Mouse (Mus musculus): ENCODE results near the gene Ginm1. TPM values are rescaled to one million over a fixed set of nuclear protein-coding genes. Genes with fewer than 3 reads are reported as not detected.
A peak's percentile ranks its signal among the peaks of the same experiment; 100 is the strongest.
"Not testable (repeated sequence)": the region's sequence is repeated elsewhere in the genome, so short reads cannot be mapped to it uniquely, and the experiment has no call there.

Gene Ginm1
- total RNA-seq, 1 experiment from 2014 or later, result 91.1 TPM

DNA sequence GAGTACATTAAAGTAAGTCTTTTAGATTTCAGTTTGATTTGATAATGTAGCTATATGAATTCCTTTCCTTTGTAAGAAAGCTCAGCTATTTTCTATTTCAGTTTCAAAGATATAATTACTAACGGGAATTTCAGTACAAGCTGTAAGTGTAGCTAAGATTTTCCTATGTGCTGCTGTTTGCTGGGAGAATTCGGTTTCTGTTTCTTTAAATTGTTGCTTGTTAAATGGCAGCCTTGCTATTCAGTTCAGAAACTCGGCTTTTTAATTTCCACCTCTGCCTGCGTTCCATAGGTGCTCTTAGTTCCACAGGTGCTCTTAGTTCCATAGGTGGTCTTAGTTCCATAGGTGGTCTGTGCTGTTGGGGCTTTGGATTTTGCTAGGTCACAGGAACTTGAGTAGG lies 26.5 kb upstream of the Ginm1 start:
- no peak for ATAC-seq (replicated peaks; ENCODE audit: insufficient number of reproducible peaks, low FRiP score, low TSS enrichment, poor library complexity, severe bottlenecking)

- ATAC-seq (replicated peaks; ENCODE audit: insufficient number of reproducible peaks, low FRiP score, low TSS enrichment, poor library complexity, severe bottlenecking), result no peak
Observed at GRCm38 (mm10) chr10:7818676-7819075, 26.1 kb upstream of the Ginm1 start.

DNA sequence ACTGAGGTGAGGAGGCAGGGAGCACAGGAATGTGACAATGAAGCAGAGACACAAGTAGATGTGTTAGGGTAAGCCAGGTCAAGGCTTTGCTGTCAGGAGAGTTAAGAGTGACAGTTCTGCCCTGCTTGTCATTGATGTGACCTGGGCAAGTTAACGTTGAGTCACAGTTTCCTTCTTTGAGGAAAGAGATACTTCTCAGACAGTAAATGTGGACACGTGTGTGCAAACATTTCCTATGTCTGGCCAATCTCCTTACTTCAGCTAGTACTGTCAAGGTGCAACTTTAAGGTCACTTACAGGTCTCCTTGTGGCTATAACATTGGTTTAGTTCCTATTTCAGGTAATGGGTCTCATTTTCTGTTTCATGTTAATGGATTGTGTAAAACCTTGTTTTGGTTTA lies 23.9 kb upstream of the Ginm1 start:
- ATAC-seq (replicated peaks; ENCODE audit: insufficient number of reproducible peaks, low FRiP score, low TSS enrichment, poor library complexity, severe bottlenecking), result no peak

- peak; percentile 76 for ATAC-seq (replicated peaks; ENCODE audit: insufficient number of reproducible peaks, low FRiP score, low TSS enrichment, poor library complexity, severe bottlenecking)
Observed at GRCm38 (mm10) chr10:7809937-7810336, 17.3 kb upstream of the Ginm1 start.

GRCm38 (mm10) chr10:7802519-7803140 lies 10.0 kb upstream of the Ginm1 start:
- ATAC-seq (replicated peaks; ENCODE audit: insufficient number of reproducible peaks, low FRiP score, low TSS enrichment, poor library complexity, severe bottlenecking), result no peak

- ATAC-seq (replicated peaks; ENCODE audit: insufficient number of reproducible peaks, low FRiP score, low TSS enrichment, poor library complexity, severe bottlenecking), result no peak
Observed at GRCm38 (mm10) chr10:7801258-7801657, 8.6 kb upstream of the Ginm1 start.

GRCm38 (mm10) chr10:7792254-7792750 lies 322 bp downstream of the Ginm1 start:
- no peak for ATAC-seq (replicated peaks; ENCODE audit: insufficient number of reproducible peaks, low FRiP score, low TSS enrichment, poor library complexity, severe bottlenecking)

GRCm38 (mm10) chr10:7787319-7787718 lies 5.3 kb downstream of the Ginm1 start:
- no peak for ATAC-seq (replicated peaks; ENCODE audit: insufficient number of reproducible peaks, low FRiP score, low TSS enrichment, poor library complexity, severe bottlenecking)

- ATAC-seq (replicated peaks; ENCODE audit: insufficient number of reproducible peaks, low FRiP score, low TSS enrichment, poor library complexity, severe bottlenecking), result no peak
Observed at GRCm38 (mm10) chr10:7781214-7781613, 11.4 kb downstream of the Ginm1 start.

DNA sequence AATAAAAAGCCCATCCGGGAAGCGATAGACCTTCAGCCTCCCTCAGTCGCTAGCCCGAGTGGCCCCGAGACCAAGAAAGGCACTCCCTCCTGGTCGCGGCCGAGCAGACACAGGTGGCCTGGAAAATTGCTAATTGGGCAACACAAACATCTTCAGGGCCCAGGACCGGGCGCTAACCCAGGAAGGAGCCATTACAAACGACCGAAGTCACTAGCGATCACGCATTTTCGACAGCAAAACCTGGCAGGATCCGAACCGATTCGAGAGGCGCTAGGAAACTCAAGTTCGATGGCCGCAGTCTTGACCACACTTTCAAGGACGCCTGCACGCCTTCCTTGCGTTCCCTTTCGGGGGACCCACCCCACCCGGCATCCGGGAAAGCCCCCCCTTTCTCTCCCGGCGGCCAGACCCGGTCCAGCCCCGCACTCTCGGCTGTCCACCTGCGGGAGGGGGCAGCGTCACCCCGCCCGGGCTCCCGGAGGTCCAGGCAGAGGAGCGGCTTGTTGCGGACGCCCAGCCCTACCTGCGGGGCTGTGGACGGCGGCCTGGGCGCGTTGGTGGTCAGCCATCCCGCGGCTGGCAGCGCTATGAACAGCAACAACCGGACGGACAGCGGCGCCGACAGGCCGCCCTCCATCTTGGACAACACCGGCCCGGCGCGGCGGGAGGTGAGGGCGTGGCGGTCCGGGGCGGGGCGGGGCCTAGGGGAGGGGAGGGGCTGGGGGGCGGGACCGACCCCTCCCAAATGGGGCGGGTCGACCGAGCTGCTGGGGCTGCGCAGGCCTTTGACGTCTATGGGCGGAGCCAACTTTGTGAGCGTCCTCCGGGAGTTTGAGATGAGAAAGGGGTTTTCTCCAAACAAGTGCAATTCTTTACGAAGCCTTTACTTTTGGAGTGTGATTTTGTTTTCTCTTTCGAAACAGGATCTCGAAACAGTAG lies 12.1 kb downstream of the Ginm1 start:
- peak; percentile 88 for ATAC-seq (replicated peaks; ENCODE audit: insufficient number of reproducible peaks, low FRiP score, low TSS enrichment, poor library complexity, severe bottlenecking)

DNA sequence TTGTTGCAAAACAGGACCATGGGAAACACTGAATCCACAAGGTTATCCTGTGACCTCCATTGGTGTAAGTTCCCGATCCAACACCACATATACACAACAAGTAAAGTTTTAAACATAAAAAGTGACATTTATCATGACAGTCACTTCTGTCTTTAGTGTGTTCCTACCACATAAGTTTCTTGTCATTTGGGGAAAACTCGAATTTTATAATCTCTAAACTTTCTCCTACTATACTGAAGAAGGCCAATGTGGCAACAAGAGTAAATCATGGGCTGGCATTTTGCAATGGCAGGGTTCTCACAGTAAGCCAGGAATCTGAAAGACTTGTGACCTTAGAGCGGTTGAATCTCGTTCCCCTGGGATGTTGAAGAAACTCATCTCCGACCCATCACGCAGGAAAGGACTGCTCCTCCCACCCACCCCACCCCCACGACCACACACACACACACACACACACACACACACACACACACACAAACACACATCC lies 12.8 kb downstream of the Ginm1 start:
- no peak for ATAC-seq (replicated peaks; ENCODE audit: insufficient number of reproducible peaks, low FRiP score, low TSS enrichment, poor library complexity, severe bottlenecking)

DNA sequence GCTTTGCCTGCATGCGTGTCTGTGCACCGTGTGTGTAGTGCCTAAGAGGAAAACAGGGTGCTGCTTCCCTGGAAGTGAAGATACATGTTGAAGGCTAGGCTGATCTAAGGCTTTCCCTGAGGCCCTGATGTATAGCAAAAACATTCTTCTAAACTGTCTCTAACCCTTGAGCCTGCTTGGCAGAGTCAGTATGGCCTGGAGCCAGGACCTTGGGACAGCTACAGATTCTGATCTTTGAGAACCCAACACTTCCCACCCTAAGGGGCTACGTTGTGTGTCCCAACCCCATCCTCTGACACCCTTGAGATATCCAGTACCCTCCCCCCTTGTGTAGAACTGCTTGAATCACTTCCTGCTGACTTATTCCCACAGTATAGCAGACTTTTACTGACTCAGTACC lies 14.3 kb downstream of the Ginm1 start:
- ATAC-seq (replicated peaks; ENCODE audit: insufficient number of reproducible peaks, low FRiP score, low TSS enrichment, poor library complexity, severe bottlenecking), result no peak

DNA sequence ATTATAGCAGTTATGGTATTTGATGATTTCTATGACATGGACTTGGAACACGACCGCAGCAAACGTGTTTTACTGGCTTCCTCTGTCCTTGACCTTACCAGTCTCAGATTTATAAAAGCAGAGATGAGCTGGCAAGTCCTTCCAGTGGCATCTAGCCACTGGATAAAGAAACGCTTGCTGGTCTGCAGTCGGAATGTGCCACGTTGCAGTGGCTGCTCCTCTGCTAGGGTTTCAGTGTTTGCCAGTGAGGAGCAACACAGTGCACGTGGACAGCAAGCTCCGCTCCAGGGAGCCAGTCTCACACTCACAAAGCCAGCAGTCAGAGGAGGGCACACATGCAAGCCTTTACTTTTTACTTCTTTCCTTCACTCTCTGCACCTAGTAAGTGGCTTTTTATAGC lies 17.2 kb downstream of the Ginm1 start:
- ATAC-seq (replicated peaks; ENCODE audit: insufficient number of reproducible peaks, low FRiP score, low TSS enrichment, poor library complexity, severe bottlenecking), result no peak

GRCm38 (mm10) chr10:7772769-7773168 lies 19.9 kb downstream of the Ginm1 start:
- no peak for ATAC-seq (replicated peaks; ENCODE audit: insufficient number of reproducible peaks, low FRiP score, low TSS enrichment, poor library complexity, severe bottlenecking)

DNA sequence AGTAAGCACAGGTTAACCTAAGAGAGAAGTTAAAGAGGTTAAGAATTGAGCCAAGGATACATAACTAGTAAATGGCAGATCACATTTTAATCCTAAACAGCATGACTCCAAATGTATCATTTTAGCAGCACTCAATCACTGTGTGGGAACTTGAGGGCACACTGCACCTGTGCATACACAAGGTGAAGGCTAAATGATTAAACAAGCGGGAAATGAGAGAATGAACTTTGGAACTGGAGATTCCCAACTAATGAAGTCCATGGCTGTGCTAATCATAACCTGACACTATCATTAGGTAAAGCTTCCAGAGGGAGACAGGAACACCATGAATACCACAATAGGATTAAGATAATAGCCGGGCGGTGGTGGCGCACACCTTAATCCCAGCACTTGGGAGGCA lies 20.3 kb downstream of the Ginm1 start:
- no peak for ATAC-seq (replicated peaks; ENCODE audit: insufficient number of reproducible peaks, low FRiP score, low TSS enrichment, poor library complexity, severe bottlenecking)

DNA sequence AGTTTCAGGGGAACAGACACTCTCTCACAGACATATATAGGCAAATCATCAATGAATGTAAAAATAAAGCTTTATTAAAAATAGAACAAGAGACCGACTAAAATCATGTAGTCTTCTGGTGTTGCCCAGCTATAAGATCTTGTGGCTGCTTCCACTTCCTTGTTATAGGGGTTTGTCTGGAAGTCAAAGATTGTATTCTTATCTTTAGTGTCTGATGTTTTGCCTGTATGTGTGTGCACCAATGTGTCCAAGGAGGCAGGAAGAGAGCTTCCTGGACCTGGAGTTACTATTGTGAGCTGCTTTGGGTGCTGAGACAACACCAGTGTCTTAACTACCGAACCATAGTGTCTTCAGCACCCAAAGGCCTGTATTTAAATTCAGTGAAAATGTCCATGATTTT lies 35.1 kb downstream of the Ginm1 start:
- ATAC-seq (replicated peaks; ENCODE audit: insufficient number of reproducible peaks, low FRiP score, low TSS enrichment, poor library complexity, severe bottlenecking), result no peak

DNA sequence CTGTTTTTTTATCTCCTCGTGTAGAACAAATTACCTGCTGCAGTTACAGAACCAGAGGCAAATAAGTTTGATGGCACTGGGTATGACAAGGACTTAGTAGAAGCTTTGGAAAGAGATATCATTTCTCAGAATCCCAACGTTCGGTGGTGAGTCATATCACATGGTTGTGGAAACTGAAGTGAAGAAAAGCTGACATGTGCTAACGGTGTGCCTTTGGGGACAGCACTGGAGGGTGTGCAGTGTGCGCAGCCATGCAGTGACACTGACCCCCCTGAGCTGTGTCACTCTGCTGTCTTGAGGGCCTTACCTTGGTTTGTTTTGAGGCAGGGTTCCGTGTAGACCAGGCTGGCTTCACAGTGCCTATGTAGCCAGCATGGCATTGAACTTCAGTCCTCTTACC lies 43.9 kb downstream of the Ginm1 start:
- no peak for ATAC-seq (replicated peaks; ENCODE audit: insufficient number of reproducible peaks, low FRiP score, low TSS enrichment, poor library complexity, severe bottlenecking)

DNA sequence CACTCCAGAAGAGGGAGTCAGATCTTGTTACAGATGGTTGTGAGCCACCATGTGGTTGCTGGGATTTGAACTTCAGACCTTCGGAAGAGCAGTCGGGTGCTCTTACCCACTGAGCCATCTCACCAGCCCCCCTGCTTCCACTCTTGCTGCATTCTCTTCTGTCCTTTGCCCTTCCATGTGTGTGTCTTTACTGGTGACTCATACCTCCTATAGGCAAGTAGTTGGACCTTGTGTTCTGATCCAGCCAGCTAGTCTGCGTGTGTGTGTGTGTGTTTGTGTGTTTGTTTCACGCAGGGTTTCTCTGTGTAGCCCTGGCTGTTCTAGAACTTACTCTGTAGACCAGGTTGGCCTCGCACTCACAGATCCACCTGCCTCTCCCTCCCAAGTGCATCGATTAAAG lies 47.1 kb downstream of the Ginm1 start:
- not testable (repeated sequence) for ATAC-seq (replicated peaks; ENCODE audit: insufficient number of reproducible peaks, low FRiP score, low TSS enrichment, poor library complexity, severe bottlenecking)

DNA sequence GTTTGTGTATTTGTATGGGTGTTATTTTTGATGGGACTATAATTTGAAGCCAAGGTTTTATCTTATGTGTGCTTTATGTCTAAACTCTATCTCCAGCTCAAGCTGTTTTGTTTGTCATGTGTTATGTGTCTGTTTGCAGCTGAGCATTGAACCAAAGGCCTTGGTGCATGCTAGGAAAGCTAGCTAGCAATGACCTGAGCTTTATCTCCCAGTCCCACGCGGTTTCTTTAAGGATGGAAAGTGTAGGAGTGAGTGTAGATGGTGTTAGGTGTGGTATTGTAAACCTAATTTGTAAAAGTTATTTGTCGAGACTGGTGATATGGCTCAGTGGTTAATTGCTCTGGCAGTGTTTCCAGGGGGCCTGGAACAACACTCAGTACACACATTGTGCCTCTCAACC lies 54.7 kb downstream of the Ginm1 start:
- ATAC-seq (replicated peaks; ENCODE audit: insufficient number of reproducible peaks, low FRiP score, low TSS enrichment, poor library complexity, severe bottlenecking), result no peak

DNA sequence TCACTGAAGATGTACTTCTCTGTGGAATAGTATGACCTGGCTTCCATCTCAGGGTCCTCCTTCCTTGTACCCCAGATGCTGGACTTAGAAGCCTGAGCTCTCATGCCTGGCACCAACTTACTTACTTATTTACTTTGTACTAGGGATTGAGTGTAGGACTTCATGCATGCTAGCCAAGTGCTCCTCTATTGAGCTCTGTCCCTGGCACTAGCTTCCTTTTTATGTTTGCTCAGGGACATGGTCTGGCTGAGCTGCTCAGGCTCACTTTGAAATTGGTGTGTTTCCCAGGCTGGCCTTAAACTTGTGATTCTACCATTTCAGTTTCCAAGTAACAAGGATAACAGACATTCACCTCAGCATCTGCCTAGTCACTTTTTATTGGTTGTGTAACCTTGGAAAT lies 55.5 kb downstream of the Ginm1 start:
- ATAC-seq (replicated peaks; ENCODE audit: insufficient number of reproducible peaks, low FRiP score, low TSS enrichment, poor library complexity, severe bottlenecking), result no peak

Data from monocyte, adult 5-6 weeks (primary cell).